Mouse (Mus musculus) embryonic facial prominence, embryonic 13.5 days (tissue): Measurements from ENCODE around the gene Ankrd24. TPM values are rescaled to one million over a fixed set of nuclear protein-coding genes. Genes with fewer than 3 reads are reported as not detected.

ENCODE experiments used
- ATAC-seq: fragments of 200-750 bp; cut with Nextera tagmentation; 2 replicates; pipeline ENCODE4 v1.8.0; 2017; ENCODE audit warnings: low read depth; ENCODE audit not compliant: insufficient number of reproducible peaks, insufficient read depth, low FRiP score, low TSS enrichment
- H3K27ac ChIP-seq: fragments of 300-500 bp; sonication (generic); 2 replicates; pipeline ENCODE4 v1.5.1; 2015; ENCODE audit warnings: moderate library complexity, mild to moderate bottlenecking, inconsistent platforms
- H3K27me3 ChIP-seq: fragments of 300-500 bp; sonication (generic); 2 replicates; pipeline ENCODE4 v1.6.1; 2015; ENCODE audit warnings: mild to moderate bottlenecking, inconsistent platforms
- H3K36me3 ChIP-seq: fragments of 300-500 bp; sonication (generic); 2 replicates; pipeline ENCODE4 v1.6.1; 2015; ENCODE audit warnings: mild to moderate bottlenecking, inconsistent platforms
- H3K4me1 ChIP-seq: fragments of 300-500 bp; sonication (generic); 2 replicates; pipeline ENCODE4 v1.6.1; 2015; ENCODE audit warnings: inconsistent platforms
- H3K4me2 ChIP-seq: fragments of 300-500 bp; sonication (generic); 2 replicates; pipeline ENCODE4 v1.6.1; 2015; ENCODE audit warnings: moderate library complexity, mild to moderate bottlenecking, inconsistent platforms
- H3K4me3 ChIP-seq: fragments of 300-500 bp; sonication (generic); 2 replicates; pipeline ENCODE4 v1.5.1; 2015; ENCODE audit warnings: mild to moderate bottlenecking, inconsistent platforms
- H3K9ac ChIP-seq: fragments of 300-500 bp; sonication (generic); 2 replicates; pipeline ENCODE4 v1.6.1; 2015; ENCODE audit warnings: mild to moderate bottlenecking, inconsistent platforms
- H3K9me3 ChIP-seq: fragments of 300-500 bp; sonication (generic); 2 replicates; pipeline ENCODE4 v1.6.1; 2016; ENCODE audit warnings: inconsistent platforms
- WGBS: fragments of 180-500 bp; shearing (Covaris S2); methylation state at CpG from one replicate; pipeline ENCODE4 v1.1.7; 2015; ENCODE audit warnings: mixed read lengths; 5-methylcytosine and 5-hydroxymethylcytosine counted together
- polyA plus RNA-seq: library from polyadenylated mRNA; unstranded; fragments of >200 nt; fragmentation: Nextera tagmentation; extraction: Ambion mirVana; gene quantifications from 2 replicates; pipeline ENCODE4 v1.2.1, GENCODE M21; 2015

Gene Ankrd24
- polyA plus RNA-seq, 1 experiment from 2014 or later = 13.6 TPM

DNA sequence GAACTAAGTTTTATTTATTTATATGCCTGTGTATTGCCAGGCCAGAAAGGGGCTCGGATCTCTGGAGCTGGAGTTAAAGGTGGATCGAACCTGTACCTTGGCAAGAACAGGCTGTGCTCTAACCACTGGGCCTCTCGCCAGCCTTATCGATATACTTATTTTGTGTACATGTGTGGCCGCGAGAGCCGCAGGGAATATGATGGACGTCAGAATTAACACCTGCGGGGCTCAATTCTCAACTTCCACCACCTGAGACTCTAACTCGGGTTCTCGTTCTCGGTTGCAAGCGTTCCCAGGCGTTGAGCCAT, 22.7 kb upstream of the Ankrd24 start:
- H3K27ac ChIP-seq = peak overlapping the region; percentile 93
- ATAC-seq = no peak
- WGBS = 3% methylated on average over 14 of the region's 14 CpGs

DNA sequence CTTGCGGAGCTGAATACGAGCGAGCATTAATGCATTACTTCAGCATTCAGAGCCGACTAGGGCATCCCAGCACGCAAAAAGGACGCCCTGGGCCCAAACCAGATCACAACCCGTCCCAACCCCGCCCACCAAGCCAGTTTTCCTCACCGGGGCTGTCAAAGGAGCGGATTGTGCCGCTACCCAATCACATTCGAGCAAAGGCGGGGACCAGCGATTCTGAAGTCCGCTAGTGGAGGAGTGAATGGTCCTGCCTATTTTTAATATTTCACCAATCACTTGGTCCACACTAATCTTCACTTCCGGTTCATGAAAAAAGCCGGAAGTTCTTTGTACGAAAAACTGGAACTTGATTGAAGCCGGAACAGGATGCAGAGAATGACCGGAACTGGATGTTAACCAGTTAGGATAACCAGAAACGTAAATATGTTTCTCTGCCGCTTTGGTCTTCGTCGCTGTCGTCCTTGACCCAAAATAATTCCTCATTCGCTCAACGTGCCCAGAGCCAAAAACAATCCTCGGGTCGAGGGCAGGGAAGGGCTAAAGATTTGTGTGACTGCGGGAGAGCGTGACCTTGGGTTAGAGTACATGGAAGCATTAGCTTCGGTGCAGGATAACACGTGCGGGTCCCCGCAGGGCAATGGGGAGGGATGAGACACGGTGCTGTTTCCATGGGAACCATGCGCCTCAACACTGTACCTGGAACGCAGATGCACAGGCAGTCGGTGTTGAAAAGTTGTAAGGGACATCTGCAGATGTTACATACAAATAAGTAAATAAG, 22.2 kb upstream of the Ankrd24 start, which contains the start of gene BC025920:
Gene BC025920, plus strand, starts transcription at position 297 of the 778 bp plus-strand sequence.
- peak within 1 kb of the TSS; percentile 74 for H3K9ac ChIP-seq
- under 1% methylated on average over 39 of the region's 39 CpGs for WGBS

More for the DNA sequence above, 22.7 kb upstream of the Ankrd24 start:
- Histone ChIP-seq H3K4me3 (peak overlapping the region; percentile 60), H3K9me3 (no peaks in the 10 kb centered on the region), H3K4me1 (peaks cover 42% of the 10 kb centered on the region), H3K27me3 (no peaks in the 10 kb centered on the region), H3K4me2 (peak overlapping the region; percentile 84), H3K36me3 (peaks cover 11% of the 10 kb centered on the region), H3K9ac (peak overlapping the region; percentile 67)

GRCm38 (mm10) chr10:81608308-81608707, 20.0 kb upstream of the Ankrd24 start:
- H3K4me2 ChIP-seq = no peak overlapping the region
- no peak overlapping the region for H3K9ac ChIP-seq
- peaks cover 11% of the 10 kb centered on the region for H3K36me3 ChIP-seq
- H3K27ac ChIP-seq = no peak overlapping the region
- peaks cover 23% of the 10 kb centered on the region for H3K4me1 ChIP-seq
- no peaks in the 10 kb centered on the region for H3K27me3 ChIP-seq
- no peak overlapping the region for H3K4me3 ChIP-seq
- WGBS = 93% methylated on average over 1 of the region's 1 CpGs
- H3K9me3 ChIP-seq = no peaks in the 10 kb centered on the region
- ATAC-seq = no peak

More for the DNA sequence above, 22.2 kb upstream of the Ankrd24 start, which contains the start of gene BC025920:
- Histone ChIP-seq H3K4me1 (peaks cover 37% of the 10 kb centered on the region), H3K9me3 (no peaks in the 10 kb centered on the region), H3K4me2 (peak within 1 kb of the TSS; percentile 84), H3K36me3 (peaks cover 11% of the 10 kb centered on the region), H3K4me3 (peak within 1 kb of the TSS; percentile 60), H3K27ac (peak within 1 kb of the TSS; percentile 93), H3K27me3 (no peaks in the 10 kb centered on the region)
- ATAC-seq = peak; percentile 81

DNA sequence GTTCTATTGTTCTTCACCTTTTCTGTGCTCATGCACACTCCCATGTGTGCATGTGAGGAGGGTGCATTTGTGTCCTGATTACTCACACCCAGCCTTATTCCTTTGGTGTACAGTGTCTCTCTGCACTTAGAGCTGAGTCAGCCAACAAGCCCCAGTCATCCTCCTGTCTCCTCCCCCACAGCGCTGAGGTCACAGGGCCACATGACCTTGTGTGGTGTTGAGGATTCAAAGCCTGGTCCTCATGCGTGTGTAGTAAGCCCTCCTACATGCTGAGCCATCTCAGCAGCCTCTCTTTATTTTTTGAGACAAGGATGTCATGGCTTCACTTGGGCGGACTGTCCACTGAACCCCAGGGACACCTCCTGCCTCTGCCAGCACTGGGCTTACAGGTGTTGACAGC, 15.6 kb upstream of the Ankrd24 start:
- H3K9me3 ChIP-seq = no peaks in the 10 kb centered on the region
- no peak overlapping the region for H3K4me3 ChIP-seq
- no peaks in the 10 kb centered on the region for H3K27me3 ChIP-seq
- no peak for ATAC-seq
- 58% methylated on average over 3 of the region's 3 CpGs for WGBS
- H3K4me2 ChIP-seq = no peak overlapping the region
- 0 out of 2 replicates have a peak, but pooled peaks cover 8% of the 10 kb centered on the region for H3K4me1 ChIP-seq
- no peak overlapping the region for H3K9ac ChIP-seq
- H3K27ac ChIP-seq = no peak overlapping the region
- peaks cover 11% of the 10 kb centered on the region for H3K36me3 ChIP-seq

DNA sequence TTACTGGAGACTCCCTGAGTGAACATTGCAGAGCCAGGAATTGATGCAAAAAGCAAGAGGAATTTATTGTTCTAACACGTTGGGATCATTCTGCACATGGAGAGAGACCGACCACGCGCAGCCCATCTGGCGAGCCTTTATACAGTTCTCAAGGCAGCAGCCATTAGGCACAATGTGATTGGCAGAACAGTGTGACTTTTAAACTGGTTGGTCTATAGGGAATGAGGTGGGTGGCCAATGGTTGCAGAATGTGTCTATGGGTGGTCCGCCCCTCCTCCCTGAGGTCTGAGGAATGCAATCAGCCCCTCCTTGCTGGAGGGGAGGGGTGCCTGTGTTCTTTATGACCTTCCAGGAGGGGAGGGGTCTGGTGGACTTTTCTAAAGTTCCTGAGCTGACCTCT, 12.9 kb upstream of the Ankrd24 start:
- no peak for ATAC-seq
- Histone ChIP-seq H3K4me3 (no peak overlapping the region), H3K4me2 (no peak overlapping the region), H3K9ac (no peak overlapping the region), H3K27ac (no peak overlapping the region), H3K27me3 (no peaks in the 10 kb centered on the region), H3K36me3 (peaks cover 2% of the 10 kb centered on the region; the same call in 1 of the 2 replicates), H3K4me1 (0 out of 2 replicates have a peak, but pooled peaks cover 8% of the 10 kb centered on the region), H3K9me3 (no peaks in the 10 kb centered on the region)
- 63% methylated on average over 6 of the region's 6 CpGs for WGBS

GRCm38 (mm10) chr10:81619976-81620375, 8.4 kb upstream of the Ankrd24 start:
- Histone ChIP-seq H3K27me3 (no peaks in the 10 kb centered on the region), H3K36me3 (peaks cover 44% of the 10 kb centered on the region), H3K4me1 (0 out of 2 replicates have a peak, but pooled peaks cover 7% of the 10 kb centered on the region), H3K4me3 (no peak overlapping the region), H3K27ac (no peak overlapping the region), H3K4me2 (no peak overlapping the region), H3K9ac (no peak overlapping the region), H3K9me3 (no peaks in the 10 kb centered on the region)
- ATAC-seq = no peak
- 65% methylated on average over 5 of the region's 5 CpGs for WGBS

DNA sequence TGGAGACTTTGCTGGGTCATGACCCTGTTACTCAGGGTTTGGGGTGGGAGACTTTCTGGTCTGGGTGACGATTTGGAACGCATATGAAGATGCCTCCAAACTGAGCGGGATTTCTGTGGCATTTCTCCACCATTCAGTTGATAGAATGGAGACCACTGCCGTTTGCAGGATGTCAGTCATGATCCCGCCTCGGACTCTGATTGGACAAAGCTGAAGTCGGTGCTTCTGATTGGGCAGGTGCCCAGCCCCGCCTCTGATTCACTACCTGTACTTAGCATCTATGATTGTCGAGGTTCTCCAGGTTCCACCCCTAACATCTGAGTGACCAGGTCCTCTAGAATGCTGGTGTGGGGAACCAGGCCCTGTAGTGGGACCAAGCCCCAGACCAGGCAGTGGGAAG, 7.6 kb upstream of the Ankrd24 start:
- H3K27ac ChIP-seq = no peak overlapping the region
- WGBS = 67% methylated on average over 9 of the region's 9 CpGs
- H3K36me3 ChIP-seq = peaks cover 52% of the 10 kb centered on the region

DNA sequence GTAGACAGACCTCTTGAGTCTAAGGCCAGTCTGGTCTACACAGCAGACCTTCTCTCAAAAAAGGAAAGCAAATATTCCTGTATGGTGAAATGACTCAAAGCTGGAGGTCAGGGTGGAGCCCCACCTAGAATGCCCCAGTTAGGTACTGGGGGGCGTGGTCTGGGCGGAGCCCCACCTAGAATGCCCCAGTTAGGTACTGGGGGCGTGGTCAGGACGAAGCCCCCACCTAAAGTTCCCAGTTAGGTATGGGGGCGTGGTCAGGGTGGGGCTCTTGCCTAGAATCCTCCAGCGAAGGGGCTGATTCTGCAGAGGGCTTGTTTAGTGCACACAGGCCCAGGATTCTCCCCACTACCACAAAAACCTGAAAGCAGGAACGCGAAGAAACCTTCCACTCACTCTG, 4.9 kb upstream of the Ankrd24 start:
- peaks cover 17% of the 10 kb centered on the region for H3K4me1 ChIP-seq
- H3K27ac ChIP-seq = no peak overlapping the region
- H3K9me3 ChIP-seq = no peaks in the 10 kb centered on the region
- H3K4me2 ChIP-seq = no peak overlapping the region
- H3K4me3 ChIP-seq = no peak overlapping the region
- H3K36me3 ChIP-seq = peaks cover 59% of the 10 kb centered on the region
- ATAC-seq = no peak
- H3K27me3 ChIP-seq = no peaks in the 10 kb centered on the region
- no peak overlapping the region for H3K9ac ChIP-seq
- 65% methylated on average over 8 of the region's 8 CpGs for WGBS

More for the DNA sequence above, 7.6 kb upstream of the Ankrd24 start:
- ATAC-seq = no peak
- Histone ChIP-seq H3K4me1 (no peaks in the 10 kb centered on the region), H3K27me3 (no peaks in the 10 kb centered on the region), H3K9me3 (no peaks in the 10 kb centered on the region), H3K4me2 (no peak overlapping the region), H3K4me3 (no peak overlapping the region), H3K9ac (no peak overlapping the region)

- Histone ChIP-seq H3K36me3 (peaks cover 49% of the 10 kb centered on the region), H3K27me3 (no peaks in the 10 kb centered on the region), H3K4me3 (peak overlapping the region; percentile 73), H3K4me1 (peaks cover 17% of the 10 kb centered on the region), H3K9me3 (no peaks in the 10 kb centered on the region), H3K4me2 (peak overlapping the region; percentile 81), H3K27ac (peak overlapping the region; percentile 95), H3K9ac (peak overlapping the region; percentile 84)
- no peak for ATAC-seq
- 89% methylated on average over 22 of the region's 22 CpGs for WGBS
Observed at GRCm38 (mm10) chr10:81626101-81626993, 2.0 kb upstream of the Ankrd24 start.

DNA sequence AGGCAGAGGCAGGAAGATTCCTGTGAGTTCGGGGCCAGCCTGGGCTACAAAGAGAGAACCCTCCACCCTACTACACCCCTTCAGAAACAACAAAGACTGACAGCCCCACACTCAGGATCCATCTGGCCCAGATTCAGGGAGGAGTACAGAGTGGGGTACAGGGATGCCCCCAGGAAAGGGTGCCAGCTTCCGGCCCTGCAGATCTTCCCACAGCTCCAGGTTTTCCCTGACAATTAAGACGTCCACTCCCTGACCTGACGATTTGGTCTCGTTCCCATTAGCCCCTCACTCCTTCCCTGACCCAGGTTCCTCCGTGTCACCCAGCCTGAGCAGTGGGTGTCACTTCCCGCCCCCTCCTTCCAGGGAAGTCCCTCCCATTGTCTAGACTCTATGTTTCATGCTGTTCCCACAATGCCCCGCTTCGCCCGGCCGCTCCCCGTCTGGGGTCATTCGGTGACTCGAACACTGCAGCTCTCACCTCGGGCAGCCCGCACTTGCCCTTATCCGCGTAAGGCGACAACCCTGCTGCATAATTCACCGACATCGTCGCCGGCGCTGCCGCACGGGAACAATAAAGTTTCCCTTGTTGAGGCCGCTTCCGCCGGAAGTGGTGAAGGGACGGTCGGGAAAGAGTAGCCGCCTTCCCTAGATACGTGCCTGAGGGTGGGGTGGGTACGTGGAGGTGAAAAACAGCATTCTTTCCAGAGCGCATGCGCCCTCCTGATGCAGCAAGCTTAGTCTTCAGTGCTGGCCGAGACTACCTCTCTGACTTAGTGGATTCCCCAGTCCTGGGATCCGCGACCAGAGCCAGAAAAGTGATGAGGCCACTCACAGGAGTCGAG, 1.1 kb upstream of the Ankrd24 start, which contains the start of gene Sirt6:
Gene Sirt6, minus strand, starts transcription at position 804 of the 842 bp plus-strand sequence.
- H3K27ac ChIP-seq = peak within 1 kb of the TSS; percentile 95
- WGBS = 4% methylated on average over 40 of the region's 40 CpGs

DNA sequence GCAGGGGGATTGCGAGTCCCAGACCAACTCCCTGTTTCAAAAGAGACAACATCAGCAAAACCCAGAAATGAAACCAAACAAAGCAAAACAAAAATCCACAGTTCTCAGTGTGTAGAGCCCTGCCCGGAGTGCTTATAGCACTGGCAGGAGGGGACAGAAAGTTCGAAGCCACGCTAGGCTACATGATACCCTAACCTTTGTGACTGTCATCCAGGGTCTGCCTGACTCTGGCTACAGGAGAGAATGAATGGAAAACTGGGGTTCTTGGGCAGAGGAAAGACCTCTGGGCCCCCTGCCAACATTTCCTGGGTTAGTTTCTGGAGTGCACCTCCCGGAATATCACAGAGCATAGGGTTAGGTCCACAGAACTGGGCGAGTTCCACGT, 512 bp upstream of the Ankrd24 start:
- 53% methylated on average over 7 of the region's 7 CpGs for WGBS
- Histone ChIP-seq H3K27ac (peak overlapping the region; percentile 95), H3K4me1 (peaks cover 17% of the 10 kb centered on the region), H3K4me3 (peak overlapping the region; percentile 73), H3K36me3 (peaks cover 35% of the 10 kb centered on the region), H3K4me2 (peak overlapping the region; percentile 81), H3K9me3 (no peaks in the 10 kb centered on the region), H3K9ac (peak overlapping the region; percentile 84), H3K27me3 (no peaks in the 10 kb centered on the region)
- ATAC-seq = no peak; the same call in 1 of the 2 replicates

More for the DNA sequence above, 1.1 kb upstream of the Ankrd24 start, which contains the start of gene Sirt6:
- Histone ChIP-seq H3K27me3 (no peaks in the 10 kb centered on the region), H3K9ac (peak within 1 kb of the TSS; percentile 84), H3K4me2 (peak within 1 kb of the TSS; percentile 81), H3K4me3 (peak within 1 kb of the TSS; percentile 73), H3K9me3 (no peaks in the 10 kb centered on the region), H3K4me1 (peaks cover 17% of the 10 kb centered on the region), H3K36me3 (peaks cover 42% of the 10 kb centered on the region)
- peak; percentile 78 for ATAC-seq
